ENCODE assay signal across 8 mouse cellular contexts in the genomic region with DNA sequence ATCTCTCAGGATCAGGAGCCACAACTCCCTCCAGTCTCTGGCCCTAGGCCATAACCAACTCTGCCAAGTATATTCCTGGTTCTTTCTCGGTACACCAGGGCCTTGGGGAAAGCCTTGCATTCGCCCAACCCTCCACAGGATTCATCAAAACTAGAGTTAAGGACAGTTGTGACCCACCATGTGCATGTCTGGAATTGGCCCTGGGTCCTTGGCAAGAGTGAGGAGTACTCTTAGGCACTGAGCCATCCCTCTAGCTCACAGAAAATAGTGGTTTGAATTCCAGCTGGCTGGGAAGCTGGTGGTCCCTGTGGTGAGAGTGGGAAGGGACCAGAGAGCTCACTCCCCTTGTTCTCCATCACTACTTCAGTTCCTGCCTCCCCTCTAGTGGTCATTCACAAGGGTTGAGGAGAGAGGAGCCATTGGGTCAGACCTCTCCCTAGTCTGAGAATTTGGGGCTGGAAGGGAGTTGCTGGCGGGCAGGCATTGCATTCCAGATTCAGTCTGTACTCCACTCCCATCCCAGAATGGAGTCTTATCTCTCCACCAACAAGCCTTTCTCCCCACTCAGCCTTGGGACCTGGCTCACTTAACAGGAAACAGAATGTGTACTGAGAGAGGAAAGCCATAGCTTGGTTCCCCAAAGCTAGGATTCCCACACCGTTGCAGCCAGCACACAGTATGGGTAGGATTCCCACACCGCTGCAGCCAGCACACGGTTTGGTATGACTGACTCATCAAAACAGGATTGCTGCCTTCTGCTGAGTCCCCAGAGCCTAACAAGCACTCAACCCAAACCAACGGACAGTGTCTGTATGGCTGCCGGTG. TPM values are rescaled to one million over a fixed set of nuclear protein-coding genes. Genes with fewer than 3 reads are reported as not detected.
DNase-seq lines count a peak whose midpoint lies in the region; ATAC-seq and TF ChIP-seq lines count a peak whose summit lies in the region.

No protein-coding gene starts in this region.

- H3K4me3 ChIP-seq in limb, embryonic 14.5 days (replicated peaks; ENCODE audit: low read length): no peak overlapping the region
- H3K4me3 ChIP-seq in midbrain, embryonic 13.5 days (replicated peaks): no peak overlapping the region

- no peaks in the 10 kb centered on the region for H3K9me3 ChIP-seq in limb, embryonic 14.5 days (ENCODE audit: control insufficient read depth, low read length)
- H3K9me3 ChIP-seq in midbrain, embryonic 13.5 days: no peaks in the 10 kb centered on the region

- WGBS in limb, embryonic 14.5 days: 74% methylated on average over 8 of the region's 8 CpGs
- WGBS in midbrain, embryonic 13.5 days: 83% methylated on average over 8 of the region's 8 CpGs

- H3K27me3 ChIP-seq in limb, embryonic 14.5 days (ENCODE audit: control insufficient read depth, insufficient read depth, low read length): no peaks in the 10 kb centered on the region
- H3K27me3 ChIP-seq in midbrain, embryonic 13.5 days: no peaks in the 10 kb centered on the region

- intact Hi-C loops in left cerebral cortex, postnatal 25 days (cut with DNase I): no loop called here
- intact Hi-C loops in gastrocnemius, postnatal 14 days (cut with DNase I; ENCODE audit: low total_unique reads): no loop called here

- H3K36me3 ChIP-seq in limb, embryonic 14.5 days (ENCODE audit: control insufficient read depth, insufficient read depth, low read length): no peaks in the 10 kb centered on the region
- H3K36me3 ChIP-seq in midbrain, embryonic 13.5 days: no peaks in the 10 kb centered on the region

- DNase-seq in cerebellum, postnatal 10 days: peak; percentile 83 to 85
- no peak for DNase-seq in cerebellum, adult 11-12 months
- peak; percentile 12 to 57 for DNase-seq in left cerebral cortex, postnatal 25 days (ENCODE audit: low spot score in 2 of 2)
- no peak for DNase-seq in left cerebral cortex, adult 8-10 months (ENCODE audit: low spot score in 2 of 2)
- DNase-seq in gastrocnemius, postnatal 14 days: peak; percentile 32
- DNase-seq in limb, embryonic 14.5 days (ENCODE audit: low spot score): no peak
- no peak for DNase-seq in kidney, postnatal 14 days

- no peak; the same call in 1 of the 2 replicates for ATAC-seq in limb, embryonic 14.5 days (ENCODE audit: low FRiP score, low read depth)
- no peak for ATAC-seq in midbrain, embryonic 13.5 days

- TF ChIP-seq POLR2A in limb, embryonic 14.5 days (IDR thresholded peaks at IDR 0.05; ENCODE audit: borderline replicate concordance, extremely low read depth, insufficient read depth, insufficient read length): no peak

- H3K27ac ChIP-seq in limb, embryonic 14.5 days (replicated peaks; ENCODE audit: low read depth, low read length): peak overlapping the region; percentile 64
- H3K27ac ChIP-seq in midbrain, embryonic 13.5 days: no peak overlapping the region

- no peak overlapping the region for H3K4me2 ChIP-seq in limb, embryonic 14.5 days (replicated peaks; ENCODE audit: low read depth, low read length, severe bottlenecking)
- no peak overlapping the region for H3K4me2 ChIP-seq in midbrain, embryonic 13.5 days (replicated peaks)

- peaks cover 21% of the 10 kb centered on the region for H3K4me1 ChIP-seq in limb, embryonic 14.5 days (ENCODE audit: control insufficient read depth, insufficient read depth, low read length)
- peaks cover 26% of the 10 kb centered on the region for H3K4me1 ChIP-seq in midbrain, embryonic 13.5 days (replicated peaks)

- H3K9ac ChIP-seq in limb, embryonic 14.5 days (ENCODE audit: low read depth, low read length, severe bottlenecking): no peak overlapping the region
- H3K9ac ChIP-seq in midbrain, embryonic 13.5 days (replicated peaks): no peak overlapping the region

RNA-seq across cellular contexts. Expression of gene Cmklr1, which starts 43.1 kb away (rescaled TPM):
- 1 to 10 TPM; 3.8 to 4.5 TPM for total RNA-seq in left cerebral cortex, postnatal 25 days (2021)
- total RNA-seq in left cerebral cortex, adult 8-10 months (2022): 10 to 100 TPM in 1 of 4 experiments, 1 to 10 TPM in 3; 3.5 to 10.9 (median 7.1) TPM
- total RNA-seq in gastrocnemius, postnatal 14 days (2021): 10 to 100 TPM; 14.6 to 14.8 TPM
- 10.7 and 17.4 TPM in 2 replicates for polyA plus RNA-seq in limb, embryonic 14.5 days (2012; rRNA removed)
- polyA plus RNA-seq in limb, embryonic 14.5 days (2014; fragmentation: Nextera tagmentation; extraction: Ambion mirVana): 7.5 and 7.8 TPM in 2 replicates
- polyA plus RNA-seq in midbrain, embryonic 13.5 days (2015; fragmentation: Nextera tagmentation; extraction: Ambion mirVana): 1.4 and 2.5 TPM in 2 replicates

Comparison
In these comparisons a context has a peak if more than half of its experiments do, and no peak if none do; other contexts are left out.
1. DNase-seq: peak in cerebellum, postnatal 10 days (2 of 2), left cerebral cortex, postnatal 25 days (2 of 2) and gastrocnemius, postnatal 14 days (single experiment); none in cerebellum, adult 11-12 months (single experiment), left cerebral cortex, adult 8-10 months (0 of 2), limb, embryonic 14.5 days (single experiment) and kidney, postnatal 14 days (single experiment).